16 mouse cellular contexts compared by ENCODE assay signal in the genomic region with DNA sequence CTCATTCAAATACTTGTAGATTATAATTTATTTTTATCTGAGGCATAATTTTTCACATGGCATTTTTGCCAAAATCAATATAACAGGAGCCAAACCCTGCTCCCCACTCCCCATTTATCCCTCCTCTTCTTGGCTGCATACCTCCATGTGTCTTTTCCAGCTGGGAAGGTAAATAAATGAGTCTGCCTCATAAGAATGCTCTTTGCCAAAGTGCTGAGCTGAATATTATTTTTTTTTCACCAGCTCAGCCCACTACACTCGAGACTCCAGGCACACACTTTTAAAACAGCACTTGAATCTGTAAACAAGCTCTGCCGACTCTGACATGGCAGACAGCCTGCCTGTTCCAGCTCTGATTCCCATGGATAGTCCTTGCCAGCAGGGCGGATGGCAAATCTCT.
A peak's percentile ranks its signal among the peaks of the same experiment; 100 is the strongest.
DNase-seq lines count a peak whose midpoint lies in the region; ATAC-seq and TF ChIP-seq lines count a peak whose summit lies in the region.
"Had no signal": no experiment of that assay in that cellular context is flagged by ENCODE, and none has a peak within 500 bp of the region (broad histone marks: within the 10 kb centered on the region; RNA-seq: fewer than 3 reads in every experiment).

No protein-coding gene starts in this region.

- H3K4me1 ChIP-seq in lung, postnatal 0 days (ENCODE audit: insufficient read depth, low read depth, low read length), result no peaks in the 10 kb centered on the region
- H3K4me1 ChIP-seq in limb, embryonic 14.5 days (ENCODE audit: control insufficient read depth, insufficient read depth, low read length), result no peaks in the 10 kb centered on the region
- H3K4me1 ChIP-seq: heart, embryonic 13.5 days had no signal

- TF ChIP-seq CTCF in lung, postnatal 0 days (IDR thresholded peaks at IDR 0.05), result no peak
- no peak for TF ChIP-seq CTCF in brain, embryonic 14.5 days (IDR thresholded peaks at IDR 0.05; ENCODE audit: borderline replicate concordance, extremely low read depth, insufficient read depth, insufficient read length)

- TF ChIP-seq POLR2A in brain, embryonic 14.5 days (IDR thresholded peaks at IDR 0.05; ENCODE audit: borderline replicate concordance, extremely low read depth, insufficient read depth, insufficient read length, poor library complexity, severe bottlenecking), result no peak
- no peak for TF ChIP-seq POLR2A in limb, embryonic 14.5 days (IDR thresholded peaks at IDR 0.05; ENCODE audit: borderline replicate concordance, extremely low read depth, insufficient read depth, insufficient read length)

- no peak for TF ChIP-seq EP300 in lung, postnatal 0 days (IDR thresholded peaks at IDR 0.05)

- H3K9me3 ChIP-seq in lung, postnatal 0 days (ENCODE audit: low read length), result no peaks in the 10 kb centered on the region
- no peaks in the 10 kb centered on the region for H3K9me3 ChIP-seq in limb, embryonic 14.5 days (ENCODE audit: control insufficient read depth, low read length)
- H3K9me3 ChIP-seq: heart, embryonic 13.5 days; hindbrain, embryonic 12.5 days had no signal

- no peak overlapping the region for H3K4me3 ChIP-seq in lung, postnatal 0 days (ENCODE audit: low read depth, low read length)
- H3K4me3 ChIP-seq in limb, embryonic 14.5 days (replicated peaks; ENCODE audit: low read length), result no peak overlapping the region
- H3K4me3 ChIP-seq: heart, embryonic 13.5 days; hindbrain, embryonic 12.5 days had no signal

- no peak overlapping the region for H3K27ac ChIP-seq in lung, postnatal 0 days (ENCODE audit: low read length)
- peak overlapping the region; percentile 29; the same call in 1 of the 2 replicates for H3K27ac ChIP-seq in limb, embryonic 14.5 days (replicated peaks; ENCODE audit: low read depth, low read length)
- H3K27ac ChIP-seq: heart, embryonic 13.5 days; hindbrain, embryonic 12.5 days had no signal

- H3K36me3 ChIP-seq in lung, postnatal 0 days (ENCODE audit: insufficient read depth, low read length), result no peaks in the 10 kb centered on the region
- H3K36me3 ChIP-seq in limb, embryonic 14.5 days (ENCODE audit: control insufficient read depth, insufficient read depth, low read length), result no peaks in the 10 kb centered on the region
- H3K36me3 ChIP-seq: heart, embryonic 13.5 days; hindbrain, embryonic 12.5 days had no signal

- no peak overlapping the region for H3K9ac ChIP-seq in lung, postnatal 0 days (replicated peaks; ENCODE audit: low read depth)
- H3K9ac ChIP-seq in limb, embryonic 14.5 days (ENCODE audit: low read depth, low read length, severe bottlenecking), result no peak overlapping the region
- H3K9ac ChIP-seq: forebrain, postnatal 0 days; heart, embryonic 13.5 days; hindbrain, embryonic 12.5 days had no signal

- peak; percentile 4 for DNase-seq in layer of hippocampus, adult 9-11 months
- no peak for DNase-seq in layer of hippocampus, adult 8-10 months (ENCODE audit: low spot score in 2 of 2)
- DNase-seq in lung, postnatal 0 days (ENCODE audit: low spot score), result peak; percentile 6
- DNase-seq in lung, postnatal 25 days (ENCODE audit: low spot score), result no peak
- DNase-seq in brain, embryonic 14.5 days (ENCODE audit: low read depth), result peak; percentile 53
- peak; percentile 9 for DNase-seq in limb, embryonic 14.5 days (ENCODE audit: low spot score)
- DNase-seq: adrenal gland, adult 2 months; adrenal gland, postnatal 25 days; cerebellum, adult 2 months; cerebellum, postnatal 10 days; forebrain, postnatal 0 days; gastrocnemius, postnatal 25 days; heart, postnatal 4 days had no signal

- ATAC-seq in lung, postnatal 0 days, result no peak
- peak; percentile 30; the same call in 1 of the 2 replicates for ATAC-seq in limb, embryonic 14.5 days (ENCODE audit: low FRiP score, low read depth)
- ATAC-seq: forebrain, postnatal 0 days; hindbrain, embryonic 16.5 days had no signal

- H3K27me3 ChIP-seq in lung, postnatal 0 days (replicated peaks; ENCODE audit: insufficient read depth, low read length), result no peaks in the 10 kb centered on the region
- no peaks in the 10 kb centered on the region for H3K27me3 ChIP-seq in limb, embryonic 14.5 days (ENCODE audit: control insufficient read depth, insufficient read depth, low read length)
- H3K27me3 ChIP-seq: heart, embryonic 13.5 days had no signal

- WGBS in lung, postnatal 0 days, result 16% methylated on average over 3 of the region's 3 CpGs
- WGBS in limb, embryonic 14.5 days, result 53% methylated on average over 3 of the region's 3 CpGs

- no peak overlapping the region for H3K4me2 ChIP-seq in lung, postnatal 0 days (replicated peaks; ENCODE audit: low read depth, low read length)
- no peak overlapping the region for H3K4me2 ChIP-seq in limb, embryonic 14.5 days (replicated peaks; ENCODE audit: low read depth, low read length, severe bottlenecking)
- H3K4me2 ChIP-seq: heart, embryonic 13.5 days; hindbrain, embryonic 12.5 days had no signal

Comparison
In these comparisons a context has a peak if more than half of its experiments do, and no peak if none do; other contexts are left out.
1. DNase-seq: peak in layer of hippocampus, adult 9-11 months (single experiment), lung, postnatal 0 days (single experiment), brain, embryonic 14.5 days (single experiment) and limb, embryonic 14.5 days (single experiment); none in layer of hippocampus, adult 8-10 months (0 of 2) and lung, postnatal 25 days (single experiment).